Mouse (Mus musculus) midbrain, embryonic 14.5 days (tissue): ENCODE data around the gene Pex14. TPM values are rescaled to one million over a fixed set of nuclear protein-coding genes. Genes with fewer than 3 reads are reported as not detected.

Source experiments
- ATAC-seq: fragments of 200-750 bp; cut with Nextera tagmentation; 2 replicates; pipeline ENCODE4 v1.8.0; 2017; ENCODE audit warnings: moderate number of reproducible peaks, moderate library complexity; ENCODE audit not compliant: low FRiP score, low TSS enrichment
- DNase-seq: peaks from one replicate; pipeline ENCODE4 v3.0.0-alpha.2; 2015
- H3K27ac ChIP-seq: fragments of 300-500 bp; sonication (generic); replicated peaks from 2 replicates; pipeline ENCODE4 v1.5.1; 2014; ENCODE audit warnings: mild to moderate bottlenecking, low read depth, low read length, moderate library complexity
- H3K27me3 ChIP-seq: fragments of 300-500 bp; sonication (generic); 2 replicates; pipeline ENCODE4 v1.6.1; 2014; ENCODE audit warnings: low read length, control low read depth, mixed read lengths; ENCODE audit not compliant: control insufficient read depth, insufficient read depth
- H3K36me3 ChIP-seq: fragments of 300-500 bp; sonication (generic); 2 replicates; pipeline ENCODE4 v1.6.1; 2014; ENCODE audit warnings: low read length, control low read depth; ENCODE audit not compliant: control insufficient read depth, insufficient read depth
- H3K4me1 ChIP-seq: fragments of 300-500 bp; sonication (generic); 2 replicates; pipeline ENCODE4 v1.6.1; 2014; ENCODE audit warnings: mild to moderate bottlenecking, antibody characterized with exemption, low read length, control low read depth; ENCODE audit not compliant: control insufficient read depth, insufficient read depth
- H3K4me2 ChIP-seq: fragments of 300-500 bp; sonication (generic); 2 replicates; pipeline ENCODE4 v1.6.1; 2014; ENCODE audit warnings: mild to moderate bottlenecking, low read length, moderate library complexity
- H3K4me3 ChIP-seq: fragments of 300-500 bp; sonication (generic); replicated peaks from 2 replicates; pipeline ENCODE4 v1.5.1; 2014; ENCODE audit warnings: low read depth, low read length
- H3K9ac ChIP-seq: fragments of 300-500 bp; sonication (generic); replicated peaks from 2 replicates; pipeline ENCODE4 v1.6.1; 2014; ENCODE audit warnings: mild to moderate bottlenecking, low read length, moderate library complexity
- H3K9me3 ChIP-seq: fragments of 300-500 bp; sonication (generic); 2 replicates; pipeline ENCODE4 v1.6.1; 2016; ENCODE audit warnings: low read length, control low read depth, mixed read lengths; ENCODE audit not compliant: control insufficient read depth
- WGBS: fragments of 180-500 bp; shearing (Covaris S2); extraction: QIAGEN DNeasy Blood & Tissue Kit; methylation state at CpG from one replicate; pipeline ENCODE4 v1.1.7; 2014; 5-methylcytosine and 5-hydroxymethylcytosine counted together
- polyA plus RNA-seq: library from polyadenylated mRNA; unstranded; fragments of >200 nt; fragmentation: Nextera tagmentation; extraction: Ambion mirVana; gene quantifications from 2 replicates; pipeline ENCODE4 v1.2.1, GENCODE M21; 2014

Gene Pex14
- polyA plus RNA-seq: 46.0 and 47.3 TPM in 2 replicates

- DNase-seq (peak; percentile 95), ATAC-seq (peak; percentile 84)
- Histone ChIP-seq H3K4me3 (peak within 1 kb of the TSS; percentile 97), H3K4me1 (peaks cover 12% of the 10 kb centered on the region), H3K27me3 (no peaks in the 10 kb centered on the region), H3K36me3 (no peaks in the 10 kb centered on the region), H3K27ac (peak within 1 kb of the TSS; percentile 38; the same call in 1 of the 2 replicates), H3K4me2 (peak within 1 kb of the TSS; percentile 91), H3K9ac (peak within 1 kb of the TSS; percentile 84), H3K9me3 (no peaks in the 10 kb centered on the region)
- under 1% methylated on average over 50 of the region's 50 CpGs for WGBS
Measured at GRCm38 (mm10) chr4:149099369-149100017, at the start of gene Pex14. Gene Pex14 (minus strand): TSS chr4:149099876.

- 88% methylated on average over 9 of the region's 9 CpGs for WGBS
Measured at GRCm38 (mm10) chr4:149149196-149149595, 49.5 kb upstream of the Pex14 start.

GRCm38 (mm10) chr4:149148084-149148483 is 48.4 kb upstream of the Pex14 start:
- Histone ChIP-seq H3K4me2 (no peak overlapping the region), H3K9ac (no peak overlapping the region), H3K4me1 (no peaks in the 10 kb centered on the region), H3K27me3 (no peaks in the 10 kb centered on the region), H3K27ac (no peak overlapping the region), H3K9me3 (no peaks in the 10 kb centered on the region), H3K36me3 (peaks cover 41% of the 10 kb centered on the region), H3K4me3 (no peak overlapping the region)
- ATAC-seq (no peak), DNase-seq (no peak)
- WGBS: 86% methylated on average over 4 of the region's 4 CpGs

More at GRCm38 (mm10) chr4:149149196-149149595, 49.5 kb upstream of the Pex14 start:
- no peak overlapping the region for H3K9ac ChIP-seq
- H3K4me3 ChIP-seq: no peak overlapping the region
- DNase-seq (no peak), ATAC-seq (no peak)
- H3K9me3 ChIP-seq: no peaks in the 10 kb centered on the region
- no peaks in the 10 kb centered on the region for H3K27me3 ChIP-seq
- H3K36me3 ChIP-seq: peaks cover 52% of the 10 kb centered on the region
- H3K27ac ChIP-seq: no peak overlapping the region
- H3K4me1 ChIP-seq: no peaks in the 10 kb centered on the region
- H3K4me2 ChIP-seq: no peak overlapping the region

GRCm38 (mm10) chr4:149147528-149147927 is 47.9 kb upstream of the Pex14 start:
- no peak overlapping the region for H3K4me3 ChIP-seq
- no peaks in the 10 kb centered on the region for H3K9me3 ChIP-seq
- H3K4me2 ChIP-seq: no peak overlapping the region
- DNase-seq: no peak
- H3K27me3 ChIP-seq: no peaks in the 10 kb centered on the region
- H3K27ac ChIP-seq: no peak overlapping the region
- no peak for ATAC-seq
- peaks cover 35% of the 10 kb centered on the region for H3K36me3 ChIP-seq
- no peak overlapping the region; the same call in 1 of the 2 replicates for H3K9ac ChIP-seq
- WGBS: 94% methylated on average over 7 of the region's 7 CpGs
- no peaks in the 10 kb centered on the region for H3K4me1 ChIP-seq

- DNase-seq: no peak
- WGBS: 83% methylated on average over 4 of the region's 4 CpGs
- no peak for ATAC-seq
Measured at GRCm38 (mm10) chr4:149145151-149145550, 45.5 kb upstream of the Pex14 start.

GRCm38 (mm10) chr4:149144459-149144858 is 44.8 kb upstream of the Pex14 start:
- Histone ChIP-seq H3K9me3 (no peaks in the 10 kb centered on the region), H3K4me2 (no peak overlapping the region), H3K4me1 (no peaks in the 10 kb centered on the region), H3K4me3 (no peak overlapping the region), H3K9ac (no peak overlapping the region), H3K27ac (peak overlapping the region; percentile 65), H3K36me3 (peaks cover 5% of the 10 kb centered on the region), H3K27me3 (no peaks in the 10 kb centered on the region)
- 8% methylated on average over 3 of the region's 3 CpGs for WGBS
- peak; percentile 94 for DNase-seq
- peak; percentile 78; the same call in 1 of the 2 replicates for ATAC-seq

More at GRCm38 (mm10) chr4:149145151-149145550, 45.5 kb upstream of the Pex14 start:
- no peak overlapping the region for H3K9ac ChIP-seq
- H3K4me2 ChIP-seq: no peak overlapping the region
- no peaks in the 10 kb centered on the region for H3K27me3 ChIP-seq
- no peak overlapping the region for H3K4me3 ChIP-seq
- no peaks in the 10 kb centered on the region for H3K9me3 ChIP-seq
- H3K27ac ChIP-seq: no peak overlapping the region
- peaks cover 12% of the 10 kb centered on the region for H3K36me3 ChIP-seq
- H3K4me1 ChIP-seq: no peaks in the 10 kb centered on the region

- no peak overlapping the region for H3K4me3 ChIP-seq
- no peaks in the 10 kb centered on the region for H3K27me3 ChIP-seq
- H3K9ac ChIP-seq: no peak overlapping the region
- no peak for ATAC-seq
- no peaks in the 10 kb centered on the region for H3K4me1 ChIP-seq
- H3K4me2 ChIP-seq: no peak overlapping the region
- H3K27ac ChIP-seq: no peak overlapping the region
- no peak for DNase-seq
- no peaks in the 10 kb centered on the region for H3K36me3 ChIP-seq
- H3K9me3 ChIP-seq: no peaks in the 10 kb centered on the region
- WGBS: 30% methylated on average over 4 of the region's 4 CpGs
Measured at GRCm38 (mm10) chr4:149143594-149143993, 43.9 kb upstream of the Pex14 start.

- no peaks in the 10 kb centered on the region for H3K27me3 ChIP-seq
- no peaks in the 10 kb centered on the region for H3K36me3 ChIP-seq
- H3K4me3 ChIP-seq: no peak overlapping the region
- ATAC-seq: no peak
- no peaks in the 10 kb centered on the region for H3K9me3 ChIP-seq
- H3K27ac ChIP-seq: no peak overlapping the region
- 88% methylated on average over 8 of the region's 8 CpGs for WGBS
- H3K4me2 ChIP-seq: no peak overlapping the region
- DNase-seq: no peak
- no peaks in the 10 kb centered on the region for H3K4me1 ChIP-seq
- H3K9ac ChIP-seq: no peak overlapping the region
Measured at GRCm38 (mm10) chr4:149138515-149138914, 38.8 kb upstream of the Pex14 start.
